In the genomic region with DNA sequence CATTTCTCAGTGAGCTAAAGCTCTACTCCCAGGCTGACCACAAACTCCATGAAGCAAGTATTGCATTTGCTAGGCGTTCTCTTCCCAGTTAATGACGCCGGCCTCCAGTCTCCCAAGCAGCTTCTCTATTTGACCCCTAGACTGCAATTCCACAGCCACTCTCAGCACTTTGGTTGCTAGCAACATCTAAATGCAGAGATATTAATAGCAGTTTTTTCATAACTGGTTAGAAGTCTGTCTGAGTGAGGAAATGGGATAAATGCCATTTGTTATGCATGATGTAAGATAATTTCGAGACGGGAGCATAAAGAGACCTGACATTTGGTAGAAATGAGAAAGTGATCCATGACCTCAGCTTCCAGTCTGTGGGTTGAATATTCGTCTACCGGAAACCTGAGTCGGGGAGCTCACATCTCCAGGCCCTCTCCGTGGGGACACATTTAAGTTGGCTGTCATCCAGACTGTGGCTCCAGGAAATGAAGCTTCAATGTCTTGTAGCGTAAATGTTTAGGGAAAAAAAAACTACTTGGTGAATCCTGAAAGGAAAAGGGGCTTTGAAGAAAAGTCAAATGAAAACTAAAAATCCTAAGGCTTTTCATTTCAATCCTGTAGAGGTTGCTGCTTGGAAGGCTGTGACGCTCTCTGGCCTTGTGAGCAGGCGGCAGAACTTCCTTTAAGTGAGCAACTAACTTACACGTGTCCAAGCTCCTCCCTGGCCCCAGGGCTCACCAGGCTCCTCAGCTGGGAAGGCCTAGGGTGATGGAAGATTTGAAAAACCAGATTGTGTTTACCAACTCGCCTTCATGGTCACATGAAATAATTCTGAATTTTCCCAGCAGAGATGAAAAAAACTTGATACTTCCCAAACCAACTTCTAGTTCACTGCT, we compare ENCODE assay signal across 10 mouse cellular contexts.
DNase-seq lines count a peak whose midpoint lies in the region; ATAC-seq and TF ChIP-seq lines count a peak whose summit lies in the region.
"Had no signal": no experiment of that assay in that cellular context is flagged by ENCODE, and none has a peak within 500 bp of the region (broad histone marks: within the 10 kb centered on the region; RNA-seq: fewer than 3 reads in every experiment).

No protein-coding gene starts in this region.

- H3K36me3 ChIP-seq in liver, embryonic 11.5 days (ENCODE audit: control insufficient read depth, insufficient read depth, low read length), result no peaks in the 10 kb centered on the region
- H3K36me3 ChIP-seq in liver, postnatal 0 days (replicated peaks; ENCODE audit: insufficient read depth, low read length), result no peaks in the 10 kb centered on the region
- H3K36me3 ChIP-seq in hindbrain, embryonic 15.5 days, result no peaks in the 10 kb centered on the region
- no peaks in the 10 kb centered on the region for H3K36me3 ChIP-seq in neural tube, embryonic 13.5 days

- no peaks in the 10 kb centered on the region for H3K4me1 ChIP-seq in liver, embryonic 11.5 days (replicated peaks; ENCODE audit: control insufficient read depth, insufficient read depth, low read length)
- no peaks in the 10 kb centered on the region for H3K4me1 ChIP-seq in liver, postnatal 0 days (ENCODE audit: insufficient read depth)
- no peaks in the 10 kb centered on the region; the same call in 1 of the 2 replicates for H3K4me1 ChIP-seq in embryonic fibroblast, embryonic 13.5 days (ENCODE audit: control insufficient read depth, insufficient read depth, low read length)
- peaks cover 17% of the 10 kb centered on the region for H3K4me1 ChIP-seq in hindbrain, embryonic 15.5 days (replicated peaks)
- peaks cover 32% of the 10 kb centered on the region for H3K4me1 ChIP-seq in neural tube, embryonic 13.5 days (replicated peaks)

- DNase-seq in liver, embryonic 11.5 days (ENCODE audit: low spot score), result no peak
- DNase-seq in liver, postnatal 0 days, result no peak
- no peak for DNase-seq in spleen, postnatal 10 days (ENCODE audit: low spot score in 2 of 2)
- DNase-seq in thymus, postnatal 36 days, result no peak
- DNase-seq in frontal cortex, postnatal 14 days (ENCODE audit: low spot score in 2 of 2), result no peak
- DNase-seq: thymus, postnatal 4 days had no signal

- no peaks in the 10 kb centered on the region for H3K27me3 ChIP-seq in liver, embryonic 11.5 days (replicated peaks; ENCODE audit: control insufficient read depth, insufficient read depth, low read length)
- H3K27me3 ChIP-seq in liver, postnatal 0 days (ENCODE audit: insufficient read depth, low read length), result no peaks in the 10 kb centered on the region
- no peaks in the 10 kb centered on the region for H3K27me3 ChIP-seq in hindbrain, embryonic 15.5 days
- no peaks in the 10 kb centered on the region for H3K27me3 ChIP-seq in neural tube, embryonic 13.5 days
- H3K27me3 ChIP-seq: Patski had no signal

- 70% methylated on average over 14 of the region's 14 CpGs for WGBS in liver, embryonic 11.5 days
- WGBS in liver, postnatal 0 days (ENCODE audit: insufficient replicate concordance), result 70% methylated on average over 14 of the region's 14 CpGs
- 50% methylated on average over 14 of the region's 14 CpGs for WGBS in hindbrain, embryonic 15.5 days
- 48% methylated on average over 14 of the region's 14 CpGs for WGBS in neural tube, embryonic 13.5 days

- no peak for TF ChIP-seq POLR2A in embryonic fibroblast, embryonic 13.5 days (IDR thresholded peaks at IDR 0.05; ENCODE audit: low read depth, low read length)

- no peak overlapping the region for H3K4me3 ChIP-seq in liver, embryonic 11.5 days (ENCODE audit: low read depth, low read length)
- H3K4me3 ChIP-seq in liver, postnatal 0 days (ENCODE audit: low read depth, low read length), result no peak overlapping the region
- no peak overlapping the region for H3K4me3 ChIP-seq in embryonic fibroblast, embryonic 13.5 days (ENCODE audit: insufficient read depth, low read length)
- H3K4me3 ChIP-seq in hindbrain, embryonic 15.5 days, result no peak overlapping the region
- no peak overlapping the region for H3K4me3 ChIP-seq in neural tube, embryonic 13.5 days

- H3K9me3 ChIP-seq in liver, embryonic 11.5 days (ENCODE audit: control insufficient read depth, low read length), result no peaks in the 10 kb centered on the region
- H3K9me3 ChIP-seq in liver, postnatal 0 days (ENCODE audit: low read length), result no peaks in the 10 kb centered on the region
- no peaks in the 10 kb centered on the region for H3K9me3 ChIP-seq in hindbrain, embryonic 15.5 days
- no peaks in the 10 kb centered on the region for H3K9me3 ChIP-seq in neural tube, embryonic 13.5 days

- H3K27ac ChIP-seq in liver, embryonic 11.5 days (ENCODE audit: low read depth, low read length), result 0 out of 2 replicates have a peak overlapping the region, but pooled peaks have one; percentile 50
- H3K27ac ChIP-seq in liver, postnatal 0 days (ENCODE audit: low read depth), result no peak overlapping the region
- peak overlapping the region; percentile 22 for H3K27ac ChIP-seq in embryonic fibroblast, embryonic 13.5 days (ENCODE audit: insufficient read depth, low read length)
- H3K27ac ChIP-seq in hindbrain, embryonic 15.5 days (replicated peaks), result peak overlapping the region; percentile 67
- H3K27ac ChIP-seq in neural tube, embryonic 13.5 days (replicated peaks), result peak overlapping the region; percentile 86

- TF ChIP-seq EP300 in liver, postnatal 0 days (IDR thresholded peaks at IDR 0.05; ENCODE audit: low read depth), result no peak

- no peak for TF ChIP-seq CTCF in liver, postnatal 0 days (IDR thresholded peaks at IDR 0.05; ENCODE audit: low read depth)
- no peak for TF ChIP-seq CTCF in embryonic fibroblast, embryonic 13.5 days (IDR thresholded peaks at IDR 0.05; ENCODE audit: borderline replicate concordance, insufficient read depth, low read length)

- no peak overlapping the region for H3K4me2 ChIP-seq in liver, embryonic 11.5 days
- no peak overlapping the region for H3K4me2 ChIP-seq in liver, postnatal 0 days (ENCODE audit: low read depth, low read length)
- H3K4me2 ChIP-seq in hindbrain, embryonic 15.5 days, result no peak overlapping the region
- no peak overlapping the region for H3K4me2 ChIP-seq in neural tube, embryonic 13.5 days

- H3K9ac ChIP-seq in liver, embryonic 11.5 days (ENCODE audit: low read depth, low read length), result no peak overlapping the region
- no peak overlapping the region for H3K9ac ChIP-seq in liver, postnatal 0 days (replicated peaks)
- H3K9ac ChIP-seq in hindbrain, embryonic 15.5 days, result no peak overlapping the region
- no peak overlapping the region for H3K9ac ChIP-seq in neural tube, embryonic 13.5 days

- no peak for ATAC-seq in liver, embryonic 11.5 days (replicated peaks; ENCODE audit: low FRiP score)
- no peak for ATAC-seq in liver, postnatal 0 days
- ATAC-seq in hindbrain, embryonic 15.5 days (ENCODE audit: low FRiP score, low read depth), result no peak
- no peak for ATAC-seq in neural tube, embryonic 13.5 days (ENCODE audit: low read depth)
- ATAC-seq: Patski had no signal
